Mouse (Mus musculus) CH12.LX (cell line): ENCODE results near the gene Sstr2. TPM values are rescaled to one million over a fixed set of nuclear protein-coding genes. Genes with fewer than 3 reads are reported as not detected.

ENCODE experiments used
- DNase-seq: peaks from one replicate; pipeline ENCODE4 v3.0.0-alpha.2; 2013; ENCODE audit errors: extremely low read depth
- H3K27ac ChIP-seq: 2 replicates; pipeline ENCODE4 v1.5.1; 2012; ENCODE audit warnings: low read depth, mild to moderate bottlenecking, control low read depth, moderate library complexity; ENCODE audit not compliant: insufficient read depth
- H3K27me3 ChIP-seq: replicated peaks from 2 replicates; pipeline ENCODE3; 2012; ENCODE audit warnings: inconsistent platforms
- H3K36me3 ChIP-seq, 2 experiments: replicated peaks in 1 of 2; 2 replicates each; pipeline versions ENCODE3 to v1.6.1; 2012; ENCODE audit warnings: inconsistent platforms in 1 of 2, low read length in 1 of 2, mild to moderate bottlenecking in 1 of 2, mixed read lengths in 1 of 2, moderate library complexity in 1 of 2; ENCODE audit not compliant: control insufficient read depth in 1 of 2, insufficient read depth in 1 of 2
- H3K4me1 ChIP-seq, 2 experiments: 2 replicates each; pipeline ENCODE4 v1.6.1; 2012; ENCODE audit warnings: inconsistent platforms in 1 of 2, moderate library complexity in 1 of 2; ENCODE audit not compliant: insufficient read depth in 2 of 2, control insufficient read depth in 1 of 2
- H3K4me2 ChIP-seq: 2 replicates; pipeline ENCODE4 v1.6.1; 2012; ENCODE audit warnings: low read depth, mild to moderate bottlenecking, control low read depth; ENCODE audit not compliant: poor library complexity, insufficient read depth, severe bottlenecking
- H3K4me3 ChIP-seq, 3 experiments: fragments of 150-350 bp in 1 of 3; sonication (generic) in 1 of 3; replicated peaks in 1 of 3; 2 replicates each; pipeline versions ENCODE3 to v1.5.1; 2011 to 2012; ENCODE audit warnings: low read depth in 2 of 3, low read length in 2 of 3, mild to moderate bottlenecking in 2 of 3, moderate library complexity in 2 of 3, control low read depth in 1 of 3, improper control_type of control experiment in 1 of 3, inconsistent platforms in 1 of 3, mixed read lengths in 1 of 3; ENCODE audit not compliant: poor library complexity in 1 of 3
- H3K79me2 ChIP-seq: replicated peaks from 2 replicates; pipeline ENCODE4 v1.6.1; 2012; ENCODE audit warnings: mild to moderate bottlenecking, moderate library complexity; ENCODE audit not compliant: control insufficient read depth, poor library complexity, insufficient read depth, severe bottlenecking; ENCODE audit errors: extremely low read depth
- H3K9ac ChIP-seq: 2 replicates; pipeline ENCODE4 v1.6.1; 2012; ENCODE audit warnings: low read depth, mild to moderate bottlenecking, control low read depth, moderate library complexity; ENCODE audit not compliant: insufficient read depth
- H3K9me3 ChIP-seq: replicated peaks from 2 replicates; pipeline ENCODE3; 2012; ENCODE audit warnings: low read length, inconsistent platforms, mixed read lengths
- CHD1 ChIP-seq: IDR thresholded peaks from 2 replicates; pipeline ENCODE4 v1.6.1; 2012; ENCODE audit warnings: low read depth, low read length, improper control_type of control experiment, inconsistent platforms
- CHD2 ChIP-seq: IDR thresholded peaks from 2 replicates; pipeline ENCODE4 v1.6.1; 2011; ENCODE audit warnings: low read length, improper control_type of control experiment
- CTCF ChIP-seq, 2 experiments: IDR thresholded peaks in 1 of 2; conservative IDR thresholded peaks in 1 of 2; 2 replicates each; pipeline ENCODE4 v1.5.1; 2011 to 2012; ENCODE audit warnings: low read depth in 2 of 2, low read length in 2 of 2, improper control_type of control experiment in 1 of 2, inconsistent platforms in 1 of 2, mild to moderate bottlenecking in 1 of 2, moderate library complexity in 1 of 2
- ELF1 ChIP-seq: IDR thresholded peaks from 2 replicates; pipeline ENCODE4 v1.6.1; 2014; ENCODE audit warnings: low read depth, mild to moderate bottlenecking, inconsistent platforms, low read length, improper control_type of control experiment
- IRF4 ChIP-seq: IDR thresholded peaks from 2 replicates; pipeline ENCODE4 v1.6.1; 2014; ENCODE audit warnings: low read depth, mild to moderate bottlenecking, inconsistent platforms, low read length, improper control_type of control experiment
- JUN ChIP-seq: IDR thresholded peaks from 2 replicates; pipeline ENCODE4 v1.6.1; 2011; ENCODE audit warnings: low read depth, mild to moderate bottlenecking, low read length, improper control_type of control experiment, moderate library complexity; ENCODE audit not compliant: insufficient read depth
- KAT2A ChIP-seq: IDR thresholded peaks from 2 replicates; pipeline ENCODE4 v1.6.1; 2012; ENCODE audit warnings: low read length, improper control_type of control experiment, inconsistent platforms; ENCODE audit not compliant: insufficient replicate concordance
- MAZ ChIP-seq: IDR thresholded peaks from 2 replicates; pipeline ENCODE4 v1.6.1; 2012; ENCODE audit warnings: low read depth, mild to moderate bottlenecking, inconsistent platforms, low read length, improper control_type of control experiment, moderate library complexity
- MEF2A ChIP-seq: IDR thresholded peaks from 2 replicates; pipeline ENCODE4 v1.6.1; 2014; ENCODE audit warnings: low read depth, mild to moderate bottlenecking, inconsistent platforms, low read length, improper control_type of control experiment, borderline replicate concordance
- MXI1 ChIP-seq: IDR thresholded peaks from 2 replicates; pipeline ENCODE4 v1.6.1; 2011; ENCODE audit warnings: mild to moderate bottlenecking, low read depth, low read length, improper control_type of control experiment
- PAX5 ChIP-seq: IDR thresholded peaks from 2 replicates; pipeline ENCODE4 v1.6.1; 2012; ENCODE audit warnings: low read length, inconsistent platforms, mixed read lengths
- POLR2AphosphoS2 ChIP-seq: IDR thresholded peaks from 2 replicates; pipeline ENCODE4 v1.6.1; 2011; ENCODE audit warnings: low read depth, low read length, improper control_type of control experiment
- RAD21 ChIP-seq: IDR thresholded peaks from 2 replicates; pipeline ENCODE4 v1.6.1; 2011; ENCODE audit warnings: low read depth, mild to moderate bottlenecking, low read length, improper control_type of control experiment, moderate library complexity
- RCOR1 ChIP-seq: conservative IDR thresholded peaks from 2 replicates; pipeline ENCODE4 v1.6.1; 2012; ENCODE audit warnings: low read depth, mild to moderate bottlenecking, inconsistent platforms, low read length, improper control_type of control experiment
- SMC3 ChIP-seq: IDR thresholded peaks from 2 replicates; pipeline ENCODE4 v1.6.1; 2011; ENCODE audit warnings: low read depth, low read length, improper control_type of control experiment
- TBP ChIP-seq: conservative IDR thresholded peaks from 2 replicates; pipeline ENCODE4 v1.6.1; 2011; ENCODE audit warnings: low read depth, low read length, improper control_type of control experiment
- ZC3H11A ChIP-seq: IDR thresholded peaks from 2 replicates; pipeline ENCODE4 v1.6.1; 2012; ENCODE audit warnings: low read depth, mild to moderate bottlenecking, inconsistent platforms, low read length, improper control_type of control experiment
- ZKSCAN1 ChIP-seq: IDR thresholded peaks from 2 replicates; pipeline ENCODE4 v1.6.1; 2012; ENCODE audit warnings: low read depth, inconsistent platforms, low read length, improper control_type of control experiment, borderline replicate concordance
- ZMIZ1 ChIP-seq: IDR thresholded peaks from 2 replicates; pipeline ENCODE4 v1.6.1; 2012; ENCODE audit warnings: low read depth, mild to moderate bottlenecking, inconsistent platforms, low read length, improper control_type of control experiment
- dilution Hi-C: fragments of 300-500 bp; cut with MboI; formaldehyde crosslinking; loops from 2 replicates; pipeline ENCODE4 v1.14.3; 2020; ENCODE audit warnings: low sequenced_read_pairs; ENCODE audit not compliant: extremely low pct_unique_long_range_greater_than_20kb, extremely low pct_ligation_motif_present
- in situ Hi-C: fragments of 300-500 bp; cut with MboI; formaldehyde crosslinking; loops from 3 replicates; pipeline ENCODE4 v1.14.3; 2019; ENCODE audit warnings: low sequenced_read_pairs, low pct_ligation_motif_present, low pct_unique_long_range_greater_than_20kb, mixed read lengths
- polyA plus RNA-seq: library from polyadenylated mRNA; unstranded; fragments of >175 nt; gene quantifications from 2 replicates; pipeline ENCODE4 v1.2.1, GENCODE M21; 2012; ENCODE audit warnings: low read depth; ENCODE audit not compliant: insufficient read length
- total RNA-seq, 2 experiments: library from RNA; depleted of rRNA; stranded (reverse); fragments of 300-350 nt in 1 of 2; fragments of >200 nt in 1 of 2; gene quantifications; 2 replicates each; pipeline ENCODE4 v1.2.3; 2012 to 2014

Gene Sstr2
- total and polyA plus RNA-seq, 3 experiments, result not detected

- dilution Hi-C loops (no loop called here), in situ Hi-C loops (loop anchor here (5.0 kb wide), 1 partner anchor 328 kb away; no protein-coding TSS in a partner anchor)
- H3K79me2 ChIP-seq, result no peaks in the 10 kb centered on the region
- no peak for TF ChIP-seq KAT2A
- no peak for TF ChIP-seq TBP
- H3K4me3 ChIP-seq, result no peak overlapping the region
- H3K27me3 ChIP-seq, result peaks cover 8% of the 10 kb centered on the region
- no peaks in the 10 kb centered on the region for H3K36me3 ChIP-seq
- no peak overlapping the region for H3K4me2 ChIP-seq
- H3K9ac ChIP-seq, result no peak overlapping the region
- DNase-seq, result no peak
- H3K27ac ChIP-seq, result no peak overlapping the region
- H3K9me3 ChIP-seq, result no peaks in the 10 kb centered on the region
- 0 out of 4 replicates have a peak, but pooled peaks cover 0 to 3% of the 10 kb centered on the region in 2 experiments for H3K4me1 ChIP-seq
Observed at GRCm38 (mm10) chr11:113625437-113625836, 6.3 kb downstream of the Sstr2 start.

GRCm38 (mm10) chr11:113627785-113628184, 8.6 kb downstream of the Sstr2 start:
- Histone ChIP-seq H3K4me2 (no peak overlapping the region), H3K4me1 (peaks cover 0 to 3% of the 10 kb centered on the region in 2 experiments; a peak in 1 of 4 replicates), H3K27ac (no peak overlapping the region), H3K36me3 (no peaks in the 10 kb centered on the region), H3K9ac (no peak overlapping the region), H3K9me3 (no peaks in the 10 kb centered on the region), H3K27me3 (peaks cover 12% of the 10 kb centered on the region), H3K4me3 (no peak overlapping the region), H3K79me2 (no peaks in the 10 kb centered on the region)
- DNase-seq, result peak; percentile 34
- dilution Hi-C loops (no loop called here), in situ Hi-C loops (loop anchor here (5.0 kb wide), 1 partner anchor 330 kb away; no protein-coding TSS in a partner anchor)
- TF ChIP-seq JUN (no peak), CHD1 (no peak), CHD2 (no peak), POLR2AphosphoS2 (no peak), RAD21 (peak; percentile 29), PAX5 (no peak), TBP (no peak), MXI1 (no peak), RCOR1 (no peak), IRF4 (no peak), ZC3H11A (no peak), ZMIZ1 (no peak), ELF1 (no peak), MAZ (no peak), MEF2A (no peak), CTCF (conservative IDR thresholded peaks at IDR 0.05 in 1 of 2, IDR thresholded peaks at IDR 0.05 in 1 of 2; ENCODE audit: low read depth in 2 of 2, low read length in 2 of 2) (peak; percentile 40 to 65; a peak in 3 of 4 replicates), ZKSCAN1 (no peak), SMC3 (peak; percentile 51)
